Mouse (Mus musculus) granulocyte monocyte progenitor cell, adult 5-6 weeks (primary cell): ENCODE measurements around the gene Gif. TPM values are rescaled to one million over a fixed set of nuclear protein-coding genes. Genes with fewer than 3 reads are reported as not detected.

Experiments
- ATAC-seq: replicated peaks from 2 replicates; pipeline ENCODE4 v1.8.0; 2016; ENCODE audit warnings: mild to moderate bottlenecking, moderate TSS enrichment, inconsistent platforms; ENCODE audit not compliant: poor library complexity, severe bottlenecking
- total RNA-seq, 2 experiments: library from RNA; stranded (forward) in 1 of 2; stranded (reverse) in 1 of 2; fragments of 200-712, 200-1000 nt in 1 of 2; fragments of >200 nt in 1 of 2; fragmentation: Nextera tagmentation in 1 of 2; gene quantifications; 2 replicates each; pipeline ENCODE4 v1.2.3; 2014 to 2017

The Gif gene
- total RNA-seq, 2 experiments from 2014 or later = not detected

DNA sequence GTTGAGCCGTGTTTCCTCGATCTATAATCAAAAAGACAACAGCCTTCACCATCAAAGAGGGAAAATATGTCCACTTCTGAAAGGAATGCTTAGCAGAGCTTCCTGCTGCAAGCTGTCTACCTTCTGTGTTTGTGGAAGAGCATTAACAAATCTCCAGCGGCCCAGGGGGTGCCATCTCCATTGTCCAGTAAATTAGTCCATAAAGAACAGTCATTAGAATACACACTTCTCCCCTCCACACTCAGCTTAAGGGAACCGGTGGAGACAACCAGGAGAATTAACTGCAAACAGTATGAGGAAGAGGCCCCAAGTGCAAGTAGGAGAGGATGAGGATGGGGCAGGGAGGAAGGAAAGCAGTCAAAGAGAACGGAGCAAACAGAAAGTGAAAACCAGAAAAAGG is 44.5 kb downstream of the Gif start:
- ATAC-seq = no peak

DNA sequence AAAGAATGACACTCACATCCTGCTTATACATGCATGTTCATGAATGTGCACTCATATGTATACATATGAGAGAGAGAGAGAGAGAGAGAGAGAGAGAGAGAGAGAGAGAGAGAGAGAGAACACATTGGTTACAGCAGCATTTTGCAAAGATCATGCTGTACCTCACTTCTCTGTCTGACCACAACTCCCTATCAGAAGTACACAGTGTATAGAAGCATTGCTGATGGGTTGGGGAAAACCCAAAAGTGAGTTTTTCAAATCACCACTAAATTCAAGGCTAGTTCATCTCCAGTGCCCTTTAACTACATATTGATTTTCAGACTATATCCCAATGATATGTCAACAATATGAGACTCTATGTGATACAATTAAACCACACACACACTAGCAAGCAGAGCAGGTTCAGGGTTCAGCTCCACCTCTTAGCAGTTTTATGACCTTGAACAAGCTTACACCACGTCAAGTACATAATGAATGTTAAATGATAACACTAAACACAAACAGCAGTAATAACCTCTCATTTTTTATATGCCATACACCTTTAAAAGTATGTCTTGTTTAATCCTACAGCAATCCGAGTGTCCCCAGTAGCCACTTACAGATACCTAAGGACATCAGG is 46.5 kb downstream of the Gif start:
- ATAC-seq = no peak

DNA sequence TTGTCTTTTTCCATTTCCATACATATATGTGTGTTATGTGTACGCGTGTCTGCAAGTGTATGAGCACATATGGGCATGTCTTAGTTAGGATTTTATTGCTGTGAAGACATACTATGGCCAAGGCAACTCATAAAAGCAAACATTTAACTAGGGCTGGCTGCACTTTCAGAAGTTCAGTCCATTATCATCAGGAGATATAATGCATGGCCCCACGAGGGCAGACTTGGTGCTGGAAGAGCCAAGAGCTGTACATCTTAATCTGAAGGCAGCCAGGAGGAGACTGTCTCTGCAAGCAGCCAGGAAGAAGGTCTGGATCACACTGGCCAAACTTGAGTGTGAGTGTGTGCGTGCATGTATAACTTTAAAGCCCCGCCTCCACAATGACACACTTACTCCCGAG is 47.1 kb downstream of the Gif start:
- ATAC-seq = no peak

DNA sequence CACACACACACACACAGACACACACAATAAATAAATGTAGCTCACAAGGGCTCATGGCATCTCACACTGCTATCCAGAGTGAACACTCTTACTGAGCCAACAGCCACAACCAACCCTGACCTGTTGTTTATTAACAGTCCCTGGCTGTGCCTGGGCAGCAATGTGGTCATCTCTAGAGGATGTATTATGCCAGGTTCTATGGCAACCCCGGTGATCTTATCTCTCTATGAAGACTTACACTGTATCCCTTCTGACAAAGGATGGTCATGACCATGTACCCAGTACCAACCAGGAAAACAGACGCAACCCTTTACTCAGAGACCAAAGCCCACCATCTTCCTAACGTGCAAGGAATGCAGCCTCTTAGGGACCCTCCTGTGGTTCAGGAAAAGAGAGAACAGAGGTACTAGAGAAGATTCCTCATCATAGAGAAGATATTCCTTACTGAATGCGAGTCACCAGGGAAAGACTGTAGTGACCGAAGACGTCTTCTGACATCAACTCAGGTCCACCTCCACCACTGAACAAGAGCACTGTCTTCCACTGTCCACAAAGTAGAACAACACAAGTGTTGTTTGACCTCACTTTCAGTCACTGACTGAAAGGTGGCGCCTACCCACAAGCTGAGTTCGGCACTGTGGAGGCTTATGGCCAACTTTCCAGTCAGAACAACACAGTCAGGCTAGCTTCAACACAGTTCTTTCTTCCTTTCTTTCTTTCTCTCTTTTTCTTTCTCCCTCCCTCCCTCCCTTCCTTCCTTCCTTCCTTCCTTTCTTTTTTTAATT is 53.4 kb downstream of the Gif start:
- peak; percentile 73 for ATAC-seq

DNA sequence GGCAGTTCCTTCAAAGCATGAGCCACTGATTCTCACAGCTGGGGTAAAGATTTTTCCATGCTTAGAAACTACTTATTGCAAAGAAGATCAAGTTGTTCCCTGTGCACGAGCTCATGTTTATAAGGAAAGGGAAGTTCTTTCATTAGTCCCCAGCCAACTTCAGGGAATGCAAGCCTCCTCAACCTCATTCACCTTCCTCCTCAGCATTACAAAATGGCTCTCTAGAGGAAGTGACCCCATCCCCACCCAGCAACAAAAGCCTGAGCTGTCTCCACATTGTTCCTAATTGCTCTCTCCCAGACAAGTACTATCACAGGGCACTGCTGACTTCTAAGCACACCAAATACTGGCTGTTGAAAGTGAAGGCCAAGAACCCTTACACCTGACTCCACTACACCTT is 57.1 kb downstream of the Gif start:
- peak; percentile 61 for ATAC-seq

DNA sequence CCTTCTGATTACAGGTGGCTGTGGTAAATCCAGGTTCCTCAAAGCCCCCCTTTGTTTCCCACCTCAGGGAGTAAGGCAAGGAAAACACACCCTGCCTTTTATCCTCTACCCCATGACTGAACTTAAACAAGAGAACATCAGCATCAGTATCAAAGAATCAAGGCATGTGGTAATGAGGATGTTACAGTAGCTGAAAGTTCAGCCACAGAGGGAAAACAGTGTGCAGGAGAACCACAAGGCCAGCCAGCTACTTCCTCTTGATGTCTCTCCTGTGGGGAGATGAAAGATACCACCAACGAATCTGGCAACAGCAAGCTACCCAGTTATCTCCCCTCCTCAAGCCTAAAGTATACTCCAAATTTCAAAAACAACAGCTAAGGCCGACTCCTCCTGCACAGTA is 59.9 kb downstream of the Gif start:
- peak; percentile 74 for ATAC-seq

DNA sequence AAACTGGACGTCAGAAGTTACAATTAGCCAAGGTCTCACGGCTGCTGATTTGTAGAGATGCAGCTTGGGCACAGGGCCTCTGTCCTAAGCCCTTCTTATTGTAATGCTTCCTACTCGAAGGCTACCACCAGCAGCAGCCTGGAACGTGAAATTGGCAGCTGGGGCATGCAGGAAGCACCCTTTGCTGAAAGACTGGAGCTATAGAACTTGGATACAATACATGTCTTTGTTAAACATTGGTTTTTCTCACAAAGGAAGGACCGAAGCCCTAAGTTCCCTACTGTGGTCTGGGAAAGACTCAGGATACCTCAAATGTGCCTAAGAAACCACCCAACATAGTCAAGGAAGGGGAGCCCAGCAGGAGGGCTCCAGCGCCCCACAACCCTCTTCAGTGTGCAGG is 60.5 kb downstream of the Gif start:
- ATAC-seq = no peak

DNA sequence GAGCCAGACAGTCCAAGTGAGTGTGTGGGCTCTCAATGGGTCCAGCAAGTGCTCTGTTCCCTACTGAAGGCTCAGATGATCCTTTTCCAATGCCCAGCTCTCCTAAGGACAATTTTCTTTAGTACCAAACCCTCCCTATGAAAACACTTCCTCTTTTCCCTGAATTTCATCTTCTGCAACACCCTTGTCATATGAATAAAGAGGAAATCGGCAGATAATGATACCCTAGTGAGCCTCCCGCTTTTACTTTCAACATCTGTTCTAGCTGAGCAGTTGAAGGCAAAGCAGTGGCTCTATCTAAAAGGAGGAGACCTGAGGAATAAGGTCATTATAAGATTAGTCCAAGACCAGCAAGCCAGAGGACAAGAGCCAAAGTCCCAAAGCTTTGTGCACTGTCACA is 61.1 kb downstream of the Gif start:
- peak; percentile 36 for ATAC-seq

DNA sequence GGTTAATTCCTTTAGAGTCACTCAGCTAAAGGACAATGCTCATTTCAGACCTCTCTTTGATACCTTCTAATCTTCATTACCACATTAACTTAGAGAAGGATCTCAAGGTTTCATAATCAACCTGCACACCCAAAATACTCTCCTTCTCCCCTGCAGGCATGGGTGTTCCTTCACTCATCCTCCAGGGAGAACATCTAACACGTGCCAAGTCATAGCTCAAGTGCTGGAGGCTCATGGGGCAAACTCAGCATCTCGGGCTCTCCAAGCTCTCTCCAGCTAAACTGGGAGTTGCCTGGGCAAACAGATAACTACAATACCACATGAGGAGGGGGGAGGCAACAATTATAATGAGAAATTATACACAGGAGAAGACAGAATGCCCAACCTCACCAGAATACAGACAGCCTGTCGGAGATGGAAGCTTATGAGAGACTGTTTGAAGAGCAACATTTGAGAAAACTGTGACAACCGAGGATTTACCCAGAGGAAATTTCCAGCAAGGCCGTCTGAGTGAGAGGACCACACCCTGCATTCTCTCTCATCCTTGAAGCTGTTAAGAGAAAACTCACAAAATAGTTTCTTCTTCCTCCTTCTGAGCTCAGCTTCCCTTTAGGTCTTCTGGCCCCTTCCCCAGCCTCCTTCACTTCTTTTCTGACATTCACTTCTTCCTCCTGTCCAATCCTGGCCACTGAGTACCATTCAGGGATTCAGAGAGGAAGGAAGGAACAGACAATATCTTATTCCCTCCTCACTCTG is 62.8 kb downstream of the Gif start:
- ATAC-seq = no peak

DNA sequence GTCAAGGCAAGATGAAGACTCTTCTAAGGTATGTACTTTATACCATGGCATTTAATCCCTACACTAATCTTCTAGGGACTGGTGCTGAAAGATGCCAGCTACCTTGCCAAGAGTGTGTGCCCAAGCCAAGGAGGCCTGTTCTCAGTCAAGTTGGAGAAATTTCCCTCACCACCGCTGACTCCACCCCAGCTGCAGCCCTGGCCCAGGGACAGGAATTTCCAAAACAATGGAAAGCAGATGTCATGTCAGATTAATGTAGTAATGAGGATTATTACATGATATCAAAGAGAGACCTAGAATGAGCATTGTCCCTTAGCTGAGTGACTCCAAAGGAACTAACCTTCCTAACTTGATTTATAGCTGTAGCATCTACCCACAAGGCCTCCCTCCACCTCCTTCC is 63.5 kb downstream of the Gif start:
- ATAC-seq = no peak

DNA sequence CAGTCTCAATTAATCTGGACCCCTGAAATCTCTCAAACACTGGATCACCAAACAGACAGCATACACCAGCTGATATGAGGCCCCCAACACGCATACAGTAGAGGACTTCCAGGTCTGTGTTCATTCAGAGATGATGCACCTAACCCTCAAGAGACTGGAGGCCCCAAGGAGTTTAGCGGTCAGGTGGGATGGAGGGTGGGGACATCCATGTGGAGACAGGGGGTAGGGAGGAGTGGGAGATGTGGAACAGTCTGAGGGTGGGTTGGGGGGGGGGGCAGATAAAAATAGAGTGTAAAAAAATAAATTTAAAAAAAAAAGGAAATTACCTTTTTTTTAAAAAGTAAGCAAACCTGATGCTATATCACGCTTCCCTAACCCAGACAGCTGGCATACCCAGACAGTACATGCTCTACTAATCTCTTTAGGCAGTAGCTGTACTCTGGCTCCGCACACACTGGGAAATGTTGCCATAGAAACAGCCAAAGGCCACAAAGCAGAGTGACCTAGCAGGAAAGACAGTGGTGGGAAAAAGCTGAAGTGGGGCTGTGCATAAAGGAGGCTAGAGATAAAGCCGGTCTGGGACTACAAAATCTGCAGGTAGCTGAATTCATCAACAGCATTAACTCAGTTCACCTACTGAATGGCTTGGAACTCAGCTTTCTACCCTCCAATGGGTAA is 64.5 kb downstream of the Gif start:
- ATAC-seq = peak; percentile 20

Other genes with a start within 250 kb of the Gif start
- gene Ms4a6b, start 231.0 kb upstream of the Gif start, total RNA-seq (2014; fragmentation: Nextera tagmentation) = 39.1 and 44.2 TPM in 2 replicates
- 28.3 and 30.5 TPM in 2 replicates for gene Ms4a6b, start 231.0 kb upstream of the Gif start, total RNA-seq (2017)
- not detected in 2 replicates for gene Ms4a4d, start 210.8 kb upstream of the Gif start, total RNA-seq (2014; fragmentation: Nextera tagmentation)
- gene Ms4a4d, start 210.8 kb upstream of the Gif start, total RNA-seq (2017) = not detected in 2 replicates
- 3.6 and 6.2 TPM in 2 replicates for gene Ms4a6d, start 142.7 kb upstream of the Gif start, total RNA-seq (2014; fragmentation: Nextera tagmentation)
- 2.4 and 2.7 TPM in 2 replicates for gene Ms4a6d, start 142.7 kb upstream of the Gif start, total RNA-seq (2017)
- 21.5 and 44.3 TPM in 2 replicates for gene Ms4a2, start 123.8 kb upstream of the Gif start, total RNA-seq (2014; fragmentation: Nextera tagmentation)
- 35.0 and 40.7 TPM in 2 replicates for gene Ms4a2, start 123.8 kb upstream of the Gif start, total RNA-seq (2017)
- gene Ms4a3, start 106.7 kb upstream of the Gif start, total RNA-seq (2014; fragmentation: Nextera tagmentation) = 1,080 and 1,135 TPM in 2 replicates
- gene Ms4a3, start 106.7 kb upstream of the Gif start, total RNA-seq (2017) = 1,013 and 1,248 TPM in 2 replicates
- gene Oosp2, start 87.0 kb upstream of the Gif start, total RNA-seq (2014; fragmentation: Nextera tagmentation) = 5.0 TPM in 1 of 2 replicates, not detected in the other
- 1.3 TPM in 1 of 2 replicates, not detected in the other for gene Oosp2, start 87.0 kb upstream of the Gif start, total RNA-seq (2017)
- gene Oosp1, start 56.4 kb upstream of the Gif start, total RNA-seq (2014; fragmentation: Nextera tagmentation) = 4.7 and 15.8 TPM in 2 replicates
- 5.1 and 11.9 TPM in 2 replicates for gene Oosp1, start 56.4 kb upstream of the Gif start, total RNA-seq (2017)
- not detected in 2 replicates for gene Oosp3, start 50.5 kb upstream of the Gif start, total RNA-seq (2014; fragmentation: Nextera tagmentation)
- gene Oosp3, start 50.5 kb upstream of the Gif start, total RNA-seq (2017) = not detected in 2 replicates
- gene Mrpl16, start 22.8 kb downstream of the Gif start, total RNA-seq (2014; fragmentation: Nextera tagmentation) = 76.7 and 90.4 TPM in 2 replicates
- 103 and 113 TPM in 2 replicates for gene Mrpl16, start 22.8 kb downstream of the Gif start, total RNA-seq (2017)
- 11.3 and 12.2 TPM in 2 replicates for gene Stx3, start 71.8 kb downstream of the Gif start, total RNA-seq (2014; fragmentation: Nextera tagmentation)
- gene Stx3, start 71.8 kb downstream of the Gif start, total RNA-seq (2017) = 7.9 and 12.1 TPM in 2 replicates
- gene Olfr1417, start 91.7 kb downstream of the Gif start, total RNA-seq (2014; fragmentation: Nextera tagmentation) = not detected in 2 replicates
- gene Olfr1417, start 91.7 kb downstream of the Gif start, total RNA-seq (2017) = not detected in 2 replicates
- not detected in 2 replicates for gene Olfr1418, start 113.5 kb downstream of the Gif start, total RNA-seq (2014; fragmentation: Nextera tagmentation)
- not detected in 2 replicates for gene Olfr1418, start 113.5 kb downstream of the Gif start, total RNA-seq (2017)
- not detected in 2 replicates for gene Olfr1419, start 127.6 kb downstream of the Gif start, total RNA-seq (2014; fragmentation: Nextera tagmentation)
- gene Olfr1419, start 127.6 kb downstream of the Gif start, total RNA-seq (2017) = not detected in 2 replicates
- not detected in 2 replicates for gene Olfr1420, start 139.0 kb downstream of the Gif start, total RNA-seq (2014; fragmentation: Nextera tagmentation)
- not detected in 2 replicates for gene Olfr1420, start 139.0 kb downstream of the Gif start, total RNA-seq (2017)
- gene Patl1, start 164.8 kb downstream of the Gif start, total RNA-seq (2014; fragmentation: Nextera tagmentation) = 33.2 and 43.7 TPM in 2 replicates
- 12.6 and 12.8 TPM in 2 replicates for gene Patl1, start 164.8 kb downstream of the Gif start, total RNA-seq (2017)
- 39.1 and 46.5 TPM in 2 replicates for gene Osbp, start 218.4 kb downstream of the Gif start, total RNA-seq (2014; fragmentation: Nextera tagmentation)
- gene Osbp, start 218.4 kb downstream of the Gif start, total RNA-seq (2017) = 35.2 and 42.3 TPM in 2 replicates